Mouse (Mus musculus) heart, adult 8-10 months (tissue): ENCODE data around the gene Dctpp1. TPM values are rescaled to one million over a fixed set of nuclear protein-coding genes. Genes with fewer than 3 reads are reported as not detected.

Source experiments
- DNase-seq: peaks from one replicate; pipeline ENCODE4 v3.0.0; 2022; ENCODE audit warnings: low spot score
- total RNA-seq, 4 experiments: library from RNA; stranded (reverse); gene quantifications; 2 replicates each; pipeline ENCODE4 v1.2.4; 2022

Gene Dctpp1
- 10 to 100 TPM; 40.5 to 45.6 (median 40.9) TPM for total RNA-seq

GRCm38 (mm10) chr7:127260309-127261111, at the start of gene Dctpp1:
TSS of gene Dctpp1 (minus strand) at chr7:127260709.
- peak; percentile 99 for DNase-seq

GRCm38 (mm10) chr7:127309951-127310350, 49.4 kb upstream of the Dctpp1 start:
- no peak for DNase-seq

GRCm38 (mm10) chr7:127308887-127309286, 48.4 kb upstream of the Dctpp1 start:
- peak; percentile 65 for DNase-seq

GRCm38 (mm10) chr7:127308431-127308830, 47.9 kb upstream of the Dctpp1 start:
- DNase-seq, result no peak

- DNase-seq, result no peak
Measured at GRCm38 (mm10) chr7:127297586-127298193, 37.2 kb upstream of the Dctpp1 start.

- DNase-seq, result no peak
Measured at GRCm38 (mm10) chr7:127296786-127297555, 36.5 kb upstream of the Dctpp1 start.

- DNase-seq, result no peak
Measured at GRCm38 (mm10) chr7:127296098-127296497, 35.6 kb upstream of the Dctpp1 start, which contains the start of gene Itgal. TSS of gene Itgal (plus strand) at chr7:127296260.

- no peak for DNase-seq
Measured at GRCm38 (mm10) chr7:127290142-127290541, 29.6 kb upstream of the Dctpp1 start.

- DNase-seq, result no peak
Measured at GRCm38 (mm10) chr7:127289306-127289705, 28.8 kb upstream of the Dctpp1 start.

GRCm38 (mm10) chr7:127287940-127288339, 27.4 kb upstream of the Dctpp1 start:
- no peak for DNase-seq

GRCm38 (mm10) chr7:127285154-127285553, 24.6 kb upstream of the Dctpp1 start:
- no peak for DNase-seq

- DNase-seq, result no peak
Measured at GRCm38 (mm10) chr7:127282190-127282589, 21.7 kb upstream of the Dctpp1 start.

GRCm38 (mm10) chr7:127281114-127281513, 20.6 kb upstream of the Dctpp1 start:
- DNase-seq, result no peak

GRCm38 (mm10) chr7:127280092-127280491, 19.6 kb upstream of the Dctpp1 start:
- peak; percentile 24 for DNase-seq

GRCm38 (mm10) chr7:127278311-127278710, 17.8 kb upstream of the Dctpp1 start:
- DNase-seq, result no peak

- DNase-seq, result no peak
Measured at GRCm38 (mm10) chr7:127276519-127276961, 16.0 kb upstream of the Dctpp1 start.

GRCm38 (mm10) chr7:127273925-127274789, 13.6 kb upstream of the Dctpp1 start, which contains the start of gene Sephs2:
TSS of gene Sephs2 (minus strand) at chr7:127274055.
- DNase-seq, result peak; percentile 98

GRCm38 (mm10) chr7:127273118-127273923, 12.8 kb upstream of the Dctpp1 start:
- no peak for DNase-seq

GRCm38 (mm10) chr7:127272566-127272965, 12.1 kb upstream of the Dctpp1 start:
- DNase-seq, result no peak

GRCm38 (mm10) chr7:127271093-127271492, 10.6 kb upstream of the Dctpp1 start:
- DNase-seq, result no peak
